Mouse (Mus musculus) right cerebral cortex, adult 18-20 months (tissue): ENCODE measurements around the gene Tceal3.
A peak's percentile ranks its signal among the peaks of the same experiment; 100 is the strongest.
"Not testable (repeated sequence)": the region's sequence is repeated elsewhere in the genome, so short reads cannot be mapped to it uniquely, and the experiment has no call there.

Experiments
- DNase-seq: peaks from one replicate; pipeline ENCODE4 v3.0.0; 2022; ENCODE audit warnings: mixed read lengths

The Tceal3 gene

DNA sequence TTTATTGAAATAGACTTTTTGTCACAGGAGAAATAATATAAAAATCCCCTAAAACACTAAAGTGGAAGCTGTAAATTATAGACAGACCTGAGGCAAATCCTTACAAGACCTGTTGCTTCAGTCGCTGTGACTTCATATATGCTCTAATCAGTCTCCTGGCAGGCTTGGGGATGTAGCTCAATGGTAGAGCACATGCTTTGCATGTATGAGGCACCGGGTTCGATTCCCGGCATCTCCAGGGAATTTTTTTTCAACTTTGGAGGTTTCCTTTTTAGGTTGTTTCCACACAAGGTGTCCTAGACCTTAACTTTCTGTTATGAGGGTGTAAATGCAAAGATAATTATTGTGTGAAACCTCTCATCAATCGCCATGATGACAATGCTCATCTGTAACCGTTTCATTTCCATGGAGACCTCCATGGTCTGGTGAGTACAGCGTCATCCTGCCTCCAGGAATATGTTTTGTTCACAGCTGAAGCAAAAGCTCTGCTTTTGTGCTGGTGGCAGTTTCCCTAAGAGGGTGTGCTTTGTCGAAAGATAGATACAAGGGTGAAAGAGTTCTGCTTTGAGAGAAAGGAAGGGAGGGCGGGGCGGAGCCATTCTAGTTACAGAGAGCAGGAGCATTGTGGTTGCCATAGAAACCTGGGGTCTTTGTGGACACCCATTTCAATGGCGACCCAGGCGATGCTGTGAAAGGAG, at the start of gene Tceal3:
Tceal3 (plus strand) TSS at position 644 of the 698 bp plus-strand sequence.
- peak; percentile 73 for DNase-seq

DNA sequence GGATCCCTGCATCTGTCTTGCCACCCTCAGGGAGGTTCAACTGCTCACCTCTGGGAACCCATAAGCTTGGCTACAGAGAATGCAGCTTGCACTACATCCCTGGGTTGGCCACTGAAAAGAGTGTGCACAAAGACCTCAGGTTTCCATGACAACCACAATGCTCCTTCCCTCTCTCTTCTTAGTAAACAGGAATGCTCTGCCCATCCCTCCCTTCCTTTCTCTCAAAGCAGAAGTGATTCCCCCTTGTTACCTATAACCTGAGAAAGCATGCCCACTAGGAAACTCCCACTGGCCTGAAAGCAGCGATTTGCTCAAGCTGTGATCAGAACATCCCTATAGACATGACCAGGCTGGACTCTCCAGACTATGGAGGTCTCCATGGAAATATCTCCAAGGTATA, 46.7 kb upstream of the Tceal3 start, which contains the start of gene Kir3dl2:
Kir3dl2 (minus strand) TSS at position 101 of the 400 bp plus-strand sequence.
- not testable (repeated sequence) for DNase-seq

DNA sequence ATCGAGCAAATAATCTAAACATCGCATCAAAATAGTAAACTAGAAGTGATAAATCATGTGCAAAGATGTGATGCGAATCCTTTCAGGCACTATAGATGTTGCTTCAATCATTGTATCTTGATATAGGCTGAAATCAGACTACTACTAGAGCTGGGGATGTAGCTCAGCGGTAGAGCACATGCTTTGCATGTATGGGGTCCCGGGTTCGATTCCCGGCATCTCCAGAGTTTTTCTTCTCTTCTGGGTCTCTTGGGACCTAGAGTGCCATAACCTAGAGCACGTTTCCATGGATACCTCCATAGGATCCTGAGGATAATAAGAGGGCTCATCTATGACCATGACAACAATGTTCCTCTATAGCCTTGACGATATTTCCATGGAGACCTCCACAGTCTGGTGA, 21.5 kb upstream of the Tceal3 start:
- not testable (repeated sequence) for DNase-seq

DNA sequence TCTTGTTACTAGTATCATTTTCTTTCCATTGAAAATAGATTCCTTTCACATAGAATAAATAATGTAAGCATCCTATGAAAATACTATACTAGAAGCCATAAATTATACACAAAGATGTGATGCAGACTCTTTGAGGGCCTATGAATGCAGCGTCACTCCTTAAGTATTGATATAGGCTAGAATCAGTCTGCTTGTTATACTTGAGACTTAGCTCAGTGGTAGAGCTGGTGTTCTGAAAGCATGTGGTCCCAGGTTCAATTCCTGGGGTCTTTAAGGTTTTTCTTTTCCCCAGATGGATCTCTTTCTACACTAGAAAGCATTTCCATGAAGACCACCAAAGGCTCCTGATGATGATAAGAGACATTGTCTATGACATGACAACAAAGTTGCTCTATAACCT, 6.0 kb upstream of the Tceal3 start:
- no peak for DNase-seq

GRCm38 (mm10) chrX:136590897-136591257, 235 bp downstream of the Tceal3 start:
- no peak for DNase-seq

GRCm38 (mm10) chrX:136599416-136599815, 8.8 kb downstream of the Tceal3 start:
- peak; percentile 13 for DNase-seq

DNA sequence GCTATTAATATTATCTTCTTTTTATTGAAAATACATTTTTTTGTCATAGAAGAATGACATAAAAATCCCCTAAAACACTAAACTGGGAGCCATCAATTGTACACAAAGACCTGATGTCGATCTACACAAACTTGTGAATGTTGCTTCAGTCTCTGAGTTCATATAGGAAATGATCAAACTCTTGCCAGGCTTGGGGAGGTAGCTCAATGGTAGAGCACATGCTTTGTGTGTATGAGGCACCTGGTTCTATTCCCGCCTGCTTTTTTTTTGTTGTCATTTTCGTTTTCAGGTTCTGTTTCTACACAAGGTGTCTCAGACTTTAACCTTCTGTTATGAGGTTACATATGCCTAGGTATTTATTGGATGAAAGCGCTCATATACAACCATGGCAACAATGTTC, 16.3 kb downstream of the Tceal3 start:
- no peak for DNase-seq

- DNase-seq = no peak
Measured at GRCm38 (mm10) chrX:136607395-136607794, 16.8 kb downstream of the Tceal3 start.

DNA sequence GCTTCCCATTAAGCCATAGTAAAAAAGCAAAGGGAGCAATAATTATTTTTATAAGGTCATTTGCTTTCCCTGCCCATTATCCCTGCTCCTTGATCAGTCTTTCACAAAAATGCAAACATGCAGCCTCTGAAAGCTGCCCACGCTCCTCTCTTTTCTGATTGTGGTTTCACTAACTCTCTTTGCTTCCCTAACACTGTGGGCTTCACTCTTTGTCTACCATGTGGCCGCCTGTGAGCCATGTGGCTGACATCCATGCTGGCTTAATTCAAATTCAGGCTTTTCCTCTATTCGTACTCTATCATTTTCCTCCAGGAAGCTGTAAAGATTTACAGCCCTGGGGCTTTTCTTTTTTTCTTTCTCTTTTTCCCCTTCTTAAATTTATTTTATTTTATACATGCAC, 20.7 kb downstream of the Tceal3 start:
- no peak for DNase-seq

- DNase-seq = not testable (repeated sequence)
Measured at GRCm38 (mm10) chrX:136615889-136616288, 25.2 kb downstream of the Tceal3 start.

DNA sequence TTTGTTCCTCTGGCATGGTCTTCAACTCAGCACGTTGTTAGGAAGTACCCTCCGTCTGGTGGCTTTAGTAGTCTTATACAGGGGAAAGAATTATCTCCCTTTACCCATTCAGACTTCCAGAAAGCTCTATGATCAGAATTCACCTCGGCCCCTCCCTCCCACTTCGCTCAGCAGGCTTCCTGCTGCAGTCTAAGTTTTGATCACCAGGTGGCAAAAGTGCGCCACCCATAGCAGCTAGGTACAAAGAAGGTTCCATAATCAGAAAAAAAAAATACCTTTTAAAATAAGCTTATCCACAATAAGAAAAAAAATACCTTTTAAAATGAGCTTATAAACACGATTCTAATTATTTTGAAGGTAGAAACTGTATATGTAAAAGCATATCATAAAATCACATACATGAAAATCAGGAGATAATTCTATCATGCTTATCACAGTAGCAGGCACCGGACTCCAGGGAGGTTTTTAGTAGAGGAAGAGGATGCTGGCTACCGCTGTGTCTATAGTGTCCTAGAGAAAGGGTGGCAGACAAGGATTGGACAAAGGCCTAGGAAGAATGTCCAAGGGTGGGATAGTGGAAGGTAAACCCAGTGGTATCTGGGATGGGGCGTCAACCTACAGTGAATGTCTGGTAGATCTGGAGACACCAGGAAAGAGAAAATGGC, 34.4 kb downstream of the Tceal3 start:
- DNase-seq = peak; percentile 45

DNA sequence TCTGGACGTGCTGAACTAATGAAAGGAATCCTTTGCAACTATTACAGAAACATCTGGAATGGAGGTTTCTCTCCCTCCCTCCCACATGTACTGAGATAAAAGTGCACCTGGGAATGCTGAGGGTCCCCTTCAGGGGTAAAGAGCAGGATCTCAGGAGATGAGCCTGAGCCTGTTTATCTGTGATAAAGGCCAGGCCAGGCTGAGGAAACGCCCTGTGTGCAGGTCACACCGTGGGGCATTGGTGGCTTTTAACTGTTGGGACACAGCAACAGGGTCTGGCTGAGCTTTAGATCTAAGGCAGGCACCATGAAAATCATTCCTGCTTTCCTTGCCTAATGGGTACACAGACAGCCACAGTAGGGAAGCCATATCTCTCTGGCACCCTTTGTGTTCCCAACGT, 35.3 kb downstream of the Tceal3 start:
- DNase-seq = no peak

DNA sequence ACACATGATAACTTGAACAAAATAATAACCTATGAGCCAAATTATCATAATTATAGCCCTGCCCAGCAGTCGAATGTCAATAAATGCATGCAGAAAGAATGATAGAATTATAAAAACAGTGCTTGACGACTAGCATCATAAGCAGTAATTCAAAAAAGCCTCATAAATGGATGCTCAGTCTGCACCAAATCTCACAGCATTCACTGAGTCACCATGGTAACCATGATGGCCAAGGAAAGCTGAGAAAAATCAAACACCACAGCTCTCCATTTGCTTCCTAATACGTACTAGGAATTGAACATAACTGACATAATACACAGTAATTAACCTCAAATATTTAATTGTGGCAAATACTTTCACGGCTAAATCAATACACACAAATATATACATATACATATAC, 44.5 kb downstream of the Tceal3 start:
- peak; percentile 2 for DNase-seq

GRCm38 (mm10) chrX:136639754-136640153, 49.1 kb downstream of the Tceal3 start:
- peak; percentile 49 for DNase-seq

DNA sequence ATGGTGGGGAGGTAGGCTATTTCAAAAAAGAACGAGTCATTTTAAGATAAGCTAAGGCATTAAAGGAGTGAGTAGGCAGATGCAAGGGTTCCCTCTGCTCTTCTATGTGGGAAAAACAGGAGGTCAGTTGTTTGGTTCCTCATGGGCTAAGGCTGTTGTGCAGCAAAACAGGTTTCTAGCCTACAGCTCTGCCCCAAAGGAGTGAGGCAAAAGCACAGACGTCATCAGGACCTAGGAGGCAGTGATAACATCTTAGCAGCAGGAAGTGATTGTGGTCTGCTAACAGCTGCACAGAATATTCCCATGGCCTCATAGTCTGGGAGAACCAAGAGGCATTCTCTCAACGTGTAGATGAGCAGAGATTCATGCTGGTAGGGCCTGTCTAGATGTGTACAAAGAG, 55.2 kb downstream of the Tceal3 start:
- not testable (repeated sequence) for DNase-seq

- peak; percentile 34 for DNase-seq
Measured at GRCm38 (mm10) chrX:136666281-136666706, 75.7 kb downstream of the Tceal3 start.

GRCm38 (mm10) chrX:136666762-136667464, 76.3 kb downstream of the Tceal3 start:
- peak; percentile 10 for DNase-seq

GRCm38 (mm10) chrX:136668794-136669193, 78.2 kb downstream of the Tceal3 start:
- no peak for DNase-seq

- DNase-seq = no peak
Measured at GRCm38 (mm10) chrX:136680989-136681388, 90.3 kb downstream of the Tceal3 start.

- DNase-seq = not testable (repeated sequence)
Measured at GRCm38 (mm10) chrX:136691606-136692293, 101.1 kb downstream of the Tceal3 start.

DNA sequence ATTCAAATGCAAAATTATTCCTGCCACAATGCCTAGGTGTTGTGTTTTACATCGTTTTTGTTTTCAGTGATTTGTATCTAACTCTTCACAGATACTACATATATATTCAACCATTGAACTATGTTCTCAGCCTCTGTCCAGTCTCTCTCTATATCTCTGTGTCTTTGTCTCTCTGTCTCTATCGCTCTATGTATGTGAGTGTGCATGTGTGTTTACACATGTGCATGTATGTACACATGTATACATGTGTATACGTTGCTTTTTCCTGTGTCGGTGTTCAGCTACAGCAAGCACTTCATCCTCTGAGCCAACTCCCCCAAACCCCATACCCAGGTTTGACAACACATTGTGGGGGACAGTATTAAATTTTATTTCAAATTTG, 101.6 kb downstream of the Tceal3 start:
- DNase-seq = no peak

DNA sequence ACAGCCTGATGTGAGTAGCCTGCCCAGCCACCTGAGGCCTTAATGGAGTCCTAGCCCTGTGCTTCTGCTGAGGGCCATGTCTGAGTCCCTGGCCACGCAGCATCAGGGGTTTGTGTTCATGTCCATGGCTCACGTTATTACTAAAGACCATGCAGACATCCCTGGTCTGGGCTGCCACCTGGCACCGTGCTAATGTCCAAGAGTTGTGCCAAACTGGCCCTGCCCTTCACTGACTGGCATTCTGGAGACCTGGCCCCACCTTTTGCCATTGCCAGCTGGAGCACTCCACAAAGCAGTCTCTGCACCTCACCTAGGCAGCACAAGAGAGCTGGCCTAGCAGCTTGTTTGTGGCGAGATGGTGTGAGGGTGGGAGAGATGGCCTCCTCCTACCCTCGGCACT, 102.6 kb downstream of the Tceal3 start:
- DNase-seq = no peak
